Mouse (Mus musculus): ENCODE results near the gene Cep152. TPM values are rescaled to one million over a fixed set of nuclear protein-coding genes. Genes with fewer than 3 reads are reported as not detected.
A peak's percentile ranks its signal among the peaks of the same experiment; 100 is the strongest.

The Cep152 gene
- polyA plus RNA-seq, 1 experiment, result 2.0 TPM

- Histone ChIP-seq H3K27ac (ENCODE audit: insufficient read depth, low read length) (no peak overlapping the region), H3K4me1 (ENCODE audit: control insufficient read depth, insufficient read depth, low read length) (no peaks in the 10 kb centered on the region), H3K4me3 (ENCODE audit: insufficient read depth, low read length) (no peak overlapping the region)
- no peak for TF ChIP-seq CTCF (IDR thresholded peaks at IDR 0.05; ENCODE audit: extremely low read depth, insufficient read depth, low read length)
- no peak for TF ChIP-seq POLR2A (IDR thresholded peaks at IDR 0.05; ENCODE audit: extremely low read depth, insufficient read depth, low read length)
Measured at GRCm38 (mm10) chr2:125661156-125661555, 36.2 kb upstream of the Cep152 start.

- TF ChIP-seq POLR2A (IDR thresholded peaks at IDR 0.05; ENCODE audit: extremely low read depth, insufficient read depth, low read length), result no peak
- TF ChIP-seq CTCF (IDR thresholded peaks at IDR 0.05; ENCODE audit: extremely low read depth, insufficient read depth, low read length), result no peak
- Histone ChIP-seq H3K4me3 (ENCODE audit: insufficient read depth, low read length) (no peak overlapping the region), H3K4me1 (ENCODE audit: control insufficient read depth, insufficient read depth, low read length) (no peaks in the 10 kb centered on the region), H3K27ac (ENCODE audit: insufficient read depth, low read length) (no peak overlapping the region)
Measured at GRCm38 (mm10) chr2:125660537-125661130, 35.7 kb upstream of the Cep152 start.

- TF ChIP-seq POLR2A (IDR thresholded peaks at IDR 0.05; ENCODE audit: extremely low read depth, insufficient read depth, low read length) (no peak), CTCF (IDR thresholded peaks at IDR 0.05; ENCODE audit: extremely low read depth, insufficient read depth, low read length) (peak; percentile 91)
- Histone ChIP-seq H3K4me1 (ENCODE audit: control insufficient read depth, insufficient read depth, low read length) (no peaks in the 10 kb centered on the region), H3K4me3 (ENCODE audit: insufficient read depth, low read length) (no peak overlapping the region), H3K27ac (ENCODE audit: insufficient read depth, low read length) (no peak overlapping the region)
Measured at GRCm38 (mm10) chr2:125659823-125660536, 35.1 kb upstream of the Cep152 start.

GRCm38 (mm10) chr2:125655391-125655790, 30.5 kb upstream of the Cep152 start:
- TF ChIP-seq POLR2A (IDR thresholded peaks at IDR 0.05; ENCODE audit: extremely low read depth, insufficient read depth, low read length) (no peak), CTCF (IDR thresholded peaks at IDR 0.05; ENCODE audit: extremely low read depth, insufficient read depth, low read length) (no peak)
- Histone ChIP-seq H3K27ac (ENCODE audit: insufficient read depth, low read length) (no peak overlapping the region), H3K4me3 (ENCODE audit: insufficient read depth, low read length) (no peak overlapping the region), H3K4me1 (ENCODE audit: control insufficient read depth, insufficient read depth, low read length) (no peaks in the 10 kb centered on the region)

- TF ChIP-seq CTCF (IDR thresholded peaks at IDR 0.05; ENCODE audit: extremely low read depth, insufficient read depth, low read length) (no peak), POLR2A (IDR thresholded peaks at IDR 0.05; ENCODE audit: extremely low read depth, insufficient read depth, low read length) (no peak)
- Histone ChIP-seq H3K27ac (ENCODE audit: insufficient read depth, low read length) (no peak overlapping the region), H3K4me1 (ENCODE audit: control insufficient read depth, insufficient read depth, low read length) (no peaks in the 10 kb centered on the region), H3K4me3 (ENCODE audit: insufficient read depth, low read length) (no peak overlapping the region)
Measured at GRCm38 (mm10) chr2:125653286-125653685, 28.4 kb upstream of the Cep152 start.

- no peak overlapping the region for H3K27ac ChIP-seq (ENCODE audit: insufficient read depth, low read length)
- no peak overlapping the region for H3K4me3 ChIP-seq (ENCODE audit: insufficient read depth, low read length)
- no peak for TF ChIP-seq POLR2A (IDR thresholded peaks at IDR 0.05; ENCODE audit: extremely low read depth, insufficient read depth, low read length)
- TF ChIP-seq CTCF (IDR thresholded peaks at IDR 0.05; ENCODE audit: extremely low read depth, insufficient read depth, low read length), result no peak
- no peaks in the 10 kb centered on the region for H3K4me1 ChIP-seq (ENCODE audit: control insufficient read depth, insufficient read depth, low read length)
Measured at GRCm38 (mm10) chr2:125651563-125651962, 26.6 kb upstream of the Cep152 start.

- Histone ChIP-seq H3K4me1 (ENCODE audit: control insufficient read depth, insufficient read depth, low read length) (no peaks in the 10 kb centered on the region), H3K27ac (ENCODE audit: insufficient read depth, low read length) (no peak overlapping the region), H3K4me3 (ENCODE audit: insufficient read depth, low read length) (no peak overlapping the region)
- TF ChIP-seq POLR2A (IDR thresholded peaks at IDR 0.05; ENCODE audit: extremely low read depth, insufficient read depth, low read length) (no peak), CTCF (IDR thresholded peaks at IDR 0.05; ENCODE audit: extremely low read depth, insufficient read depth, low read length) (no peak)
Measured at GRCm38 (mm10) chr2:125650742-125651352, 25.9 kb upstream of the Cep152 start.

GRCm38 (mm10) chr2:125650038-125650437, 25.1 kb upstream of the Cep152 start:
- Histone ChIP-seq H3K4me3 (ENCODE audit: insufficient read depth, low read length) (no peak overlapping the region), H3K27ac (ENCODE audit: insufficient read depth, low read length) (no peak overlapping the region), H3K4me1 (ENCODE audit: control insufficient read depth, insufficient read depth, low read length) (no peaks in the 10 kb centered on the region)
- TF ChIP-seq CTCF (IDR thresholded peaks at IDR 0.05; ENCODE audit: extremely low read depth, insufficient read depth, low read length) (no peak), POLR2A (IDR thresholded peaks at IDR 0.05; ENCODE audit: extremely low read depth, insufficient read depth, low read length) (no peak)

GRCm38 (mm10) chr2:125644912-125645311, 20.0 kb upstream of the Cep152 start:
- TF ChIP-seq CTCF (IDR thresholded peaks at IDR 0.05; ENCODE audit: extremely low read depth, insufficient read depth, low read length), result no peak
- TF ChIP-seq POLR2A (IDR thresholded peaks at IDR 0.05; ENCODE audit: extremely low read depth, insufficient read depth, low read length), result no peak
- no peaks in the 10 kb centered on the region for H3K4me1 ChIP-seq (ENCODE audit: control insufficient read depth, insufficient read depth, low read length)
- H3K27ac ChIP-seq (ENCODE audit: insufficient read depth, low read length), result no peak overlapping the region
- H3K4me3 ChIP-seq (ENCODE audit: insufficient read depth, low read length), result no peak overlapping the region

GRCm38 (mm10) chr2:125637331-125637730, 12.4 kb upstream of the Cep152 start:
- no peak overlapping the region for H3K4me3 ChIP-seq (ENCODE audit: insufficient read depth, low read length)
- H3K27ac ChIP-seq (ENCODE audit: insufficient read depth, low read length), result no peak overlapping the region
- H3K4me1 ChIP-seq (ENCODE audit: control insufficient read depth, insufficient read depth, low read length), result no peaks in the 10 kb centered on the region
- TF ChIP-seq POLR2A (IDR thresholded peaks at IDR 0.05; ENCODE audit: extremely low read depth, insufficient read depth, low read length) (no peak), CTCF (IDR thresholded peaks at IDR 0.05; ENCODE audit: extremely low read depth, insufficient read depth, low read length) (no peak)

Data from cortical plate, adult 2 months (tissue).